11 mouse cellular contexts compared by ENCODE assay signal in genomic region chr3:123128091-123128490, GRCm38 (mm10).
"Had no signal": no experiment of that assay in that cellular context is flagged by ENCODE, and none has a peak within 500 bp of the region (broad histone marks: within the 10 kb centered on the region; RNA-seq: fewer than 3 reads in every experiment).

No protein-coding gene starts in this region.

- H3K4me1 ChIP-seq: liver, embryonic 12.5 days; megakaryocyte, embryonic 14.5 days; midbrain, embryonic 12.5 days; stomach, embryonic 15.5 days had no signal

- ATAC-seq: liver, embryonic 12.5 days had no signal

- H3K27me3 ChIP-seq: limb, embryonic 13.5 days; liver, embryonic 12.5 days; lung, embryonic 15.5 days; megakaryocyte, embryonic 14.5 days; midbrain, embryonic 12.5 days; stomach, embryonic 15.5 days had no signal

- H3K4me3 ChIP-seq: limb, embryonic 13.5 days; liver, embryonic 12.5 days; lung, embryonic 15.5 days; megakaryocyte, embryonic 14.5 days; midbrain, embryonic 12.5 days; stomach, embryonic 15.5 days had no signal

- DNase-seq: kidney, postnatal 10 days; right cerebral cortex, postnatal 14 days; thymus, adult 2 months; thymus, postnatal 25 days had no signal

- H3K9me3 ChIP-seq: limb, embryonic 13.5 days; liver, embryonic 12.5 days; lung, embryonic 15.5 days; megakaryocyte, embryonic 14.5 days; midbrain, embryonic 12.5 days; stomach, embryonic 15.5 days had no signal

- H3K36me3 ChIP-seq: limb, embryonic 13.5 days; liver, embryonic 12.5 days; lung, embryonic 15.5 days; midbrain, embryonic 12.5 days; stomach, embryonic 15.5 days had no signal

- H3K9ac ChIP-seq: limb, embryonic 13.5 days; liver, embryonic 12.5 days; lung, embryonic 15.5 days; midbrain, embryonic 12.5 days; stomach, embryonic 15.5 days had no signal

- H3K4me2 ChIP-seq: limb, embryonic 13.5 days; liver, embryonic 12.5 days; lung, embryonic 15.5 days; midbrain, embryonic 12.5 days; stomach, embryonic 15.5 days had no signal

- H3K27ac ChIP-seq: limb, embryonic 13.5 days; liver, embryonic 12.5 days; lung, embryonic 15.5 days; macrophage; midbrain, embryonic 12.5 days; stomach, embryonic 15.5 days had no signal
